7 mouse cellular contexts compared by ENCODE assay signal in genomic region chr14:24826471-24827337, GRCm38 (mm10).
A peak's percentile ranks its signal among the peaks of the same experiment; 100 is the strongest.
DNase-seq lines count a peak whose midpoint lies in the region; ATAC-seq and TF ChIP-seq lines count a peak whose summit lies in the region.

No protein-coding gene starts in this region.

- peak; percentile 51 for ATAC-seq in midbrain, embryonic 15.5 days (replicated peaks)

- intact Hi-C loops in gastrocnemius, postnatal 14 days (cut with DNase I; ENCODE audit: low total_unique reads): no loop called here

- peaks cover 79% of the 10 kb centered on the region for H3K4me1 ChIP-seq in hindbrain, embryonic 10.5 days (replicated peaks)
- H3K4me1 ChIP-seq in midbrain, embryonic 15.5 days: peaks cover 50% of the 10 kb centered on the region

- H3K9me3 ChIP-seq in hindbrain, embryonic 10.5 days: no peaks in the 10 kb centered on the region
- no peaks in the 10 kb centered on the region for H3K9me3 ChIP-seq in midbrain, embryonic 15.5 days

- peak overlapping the region; percentile 17; the same call in 1 of the 2 replicates for H3K9ac ChIP-seq in midbrain, embryonic 15.5 days

- H3K27me3 ChIP-seq in hindbrain, embryonic 10.5 days (ENCODE audit: insufficient read depth, poor library complexity, severe bottlenecking): 0 out of 2 replicates have a peak, but pooled peaks cover 5% of the 10 kb centered on the region
- H3K27me3 ChIP-seq in midbrain, embryonic 15.5 days (replicated peaks): no peaks in the 10 kb centered on the region

- no peak for TF ChIP-seq CTCF in brain, embryonic 14.5 days (IDR thresholded peaks at IDR 0.05; ENCODE audit: borderline replicate concordance, extremely low read depth, insufficient read depth, insufficient read length)

- peak overlapping the region; percentile 88 for H3K27ac ChIP-seq in hindbrain, embryonic 10.5 days
- H3K27ac ChIP-seq in midbrain, embryonic 15.5 days: peak overlapping the region; percentile 92

- DNase-seq in Muller cell, postnatal 12 days (ENCODE audit: inconsistent ontology term): peak; percentile 49
- DNase-seq in brain, embryonic 14.5 days (ENCODE audit: low read depth): peak; percentile 92
- peak; percentile 81 for DNase-seq in hindbrain, embryonic 10.5 days (ENCODE audit: low spot score)
- no peak for DNase-seq in adipocyte (ENCODE audit: low spot score)
- DNase-seq in adrenal gland, postnatal 36 days: no peak
- no peak for DNase-seq in gastrocnemius, postnatal 14 days

- peak overlapping the region; percentile 5; the same call in 1 of the 2 replicates for H3K4me2 ChIP-seq in midbrain, embryonic 15.5 days

- no peaks in the 10 kb centered on the region for H3K36me3 ChIP-seq in hindbrain, embryonic 10.5 days
- no peaks in the 10 kb centered on the region for H3K36me3 ChIP-seq in midbrain, embryonic 15.5 days (replicated peaks)

- 18% methylated on average over 13 of the region's 13 CpGs for WGBS in hindbrain, embryonic 10.5 days
- 6% methylated on average over 13 of the region's 13 CpGs for WGBS in midbrain, embryonic 15.5 days

- peak overlapping the region; percentile 14 for H3K4me3 ChIP-seq in hindbrain, embryonic 10.5 days
- no peak overlapping the region for H3K4me3 ChIP-seq in midbrain, embryonic 15.5 days

- TF ChIP-seq POLR2A in brain, embryonic 14.5 days (IDR thresholded peaks at IDR 0.05; ENCODE audit: borderline replicate concordance, extremely low read depth, insufficient read depth, insufficient read length, poor library complexity, severe bottlenecking): no peak

Comparison
In these comparisons a context has a peak if more than half of its experiments do, and no peak if none do; other contexts are left out.
1. DNase-seq: peak in Muller cell, postnatal 12 days (single experiment), brain, embryonic 14.5 days (single experiment) and hindbrain, embryonic 10.5 days (single experiment); none in adipocyte (single experiment), adrenal gland, postnatal 36 days (0 of 2) and gastrocnemius, postnatal 14 days (single experiment).